Mouse (Mus musculus): Measurements from ENCODE around the gene Oxld1.

- TF ChIP-seq CTCF (IDR thresholded peaks at IDR 0.05; ENCODE audit: low read depth, low read length) (no peak), POLR2A (IDR thresholded peaks at IDR 0.05; ENCODE audit: insufficient read depth, low read length) (no peak)
Observed at GRCm38 (mm10) chr11:120418592-120418991, 39.3 kb downstream of the Oxld1 start.

Measured in ES-Bruce4 (cell line).